Mouse (Mus musculus) left cerebral cortex, postnatal 10 days (tissue): ENCODE data around the gene Mettl16. TPM values are rescaled to one million over a fixed set of nuclear protein-coding genes. Genes with fewer than 3 reads are reported as not detected.
A peak's percentile ranks its signal among the peaks of the same experiment; 100 is the strongest.
"Not testable (repeated sequence)": the region's sequence is repeated elsewhere in the genome, so short reads cannot be mapped to it uniquely, and the experiment has no call there.

ENCODE experiments used
- DNase-seq, 2 experiments: peaks; one replicate each; pipeline ENCODE4 v3.0.0; 2021 to 2022; ENCODE audit warnings: low spot score in 2 of 2, mixed read lengths in 1 of 2; ENCODE audit errors: extremely low spot score in 1 of 2
- intact Hi-C: fragments of 180-260 bp; cut with DNase I; formaldehyde crosslinking; loops from one replicate; pipeline ENCODE4 v1.15.1; 2025
- total RNA-seq, 2 experiments: library from RNA; stranded (reverse); gene quantifications; 2 replicates each; pipeline ENCODE4 v1.2.3; 2021

Mettl16 gene
- total RNA-seq, 2 experiments from 2014 or later: 15.1 to 18.0 TPM

- DNase-seq: no peak
- intact Hi-C loops: no loop called here
Observed at GRCm38 (mm10) chr11:74771234-74771633, 604 bp downstream of the Mettl16 start.

- intact Hi-C loops: no loop called here
Observed at GRCm38 (mm10) chr11:74771650-74772049, 1.0 kb downstream of the Mettl16 start.

GRCm38 (mm10) chr11:74772386-74772785 is 1.8 kb downstream of the Mettl16 start:
- DNase-seq: no peak
- intact Hi-C loops: no loop called here

More at GRCm38 (mm10) chr11:74771650-74772049, 1.0 kb downstream of the Mettl16 start:
- DNase-seq: no peak

- no peak for DNase-seq
- intact Hi-C loops: no loop called here
Observed at GRCm38 (mm10) chr11:74792874-74793273, 22.2 kb downstream of the Mettl16 start.

GRCm38 (mm10) chr11:74800658-74801057 is 30.0 kb downstream of the Mettl16 start:
- DNase-seq: no peak
- intact Hi-C loops: no loop called here

GRCm38 (mm10) chr11:74804081-74804627 is 33.5 kb downstream of the Mettl16 start:
- no peak for DNase-seq
- intact Hi-C loops: no loop called here

- DNase-seq: no peak
- intact Hi-C loops: no loop called here
Observed at GRCm38 (mm10) chr11:74807246-74807882, 36.7 kb downstream of the Mettl16 start.

- DNase-seq: peak in 1 of 2 experiments; percentile 10
- intact Hi-C loops: no loop called here
Observed at GRCm38 (mm10) chr11:74808251-74808853, 37.7 kb downstream of the Mettl16 start.

- intact Hi-C loops: no loop called here
- DNase-seq: no peak
Observed at GRCm38 (mm10) chr11:74810134-74810533, 39.5 kb downstream of the Mettl16 start.

GRCm38 (mm10) chr11:74811027-74811426 is 40.4 kb downstream of the Mettl16 start:
- DNase-seq, intact Hi-C loops: not testable (repeated sequence)

GRCm38 (mm10) chr11:74811538-74811937 is 40.9 kb downstream of the Mettl16 start:
- DNase-seq: no peak
- intact Hi-C loops: no loop called here

GRCm38 (mm10) chr11:74815795-74816194 is 45.2 kb downstream of the Mettl16 start:
- intact Hi-C loops: no loop called here
- DNase-seq: no peak

GRCm38 (mm10) chr11:74820921-74821320 is 50.3 kb downstream of the Mettl16 start:
- DNase-seq: no peak
- intact Hi-C loops: loop anchor here (1.0 kb wide), 1 partner anchor 27 kb away; no protein-coding TSS in a partner anchor

GRCm38 (mm10) chr11:74821463-74821862 is 50.8 kb downstream of the Mettl16 start:
- intact Hi-C loops: loop anchor here (1.0 kb wide), 1 partner anchor 27 kb away; no protein-coding TSS in a partner anchor
- no peak for DNase-seq

GRCm38 (mm10) chr11:74822746-74823440 is 52.3 kb downstream of the Mettl16 start:
- intact Hi-C loops: no loop called here
- no peak for DNase-seq

GRCm38 (mm10) chr11:74826151-74826550 is 55.5 kb downstream of the Mettl16 start:
- no peak for DNase-seq
- intact Hi-C loops: no loop called here

- intact Hi-C loops: no loop called here
Observed at GRCm38 (mm10) chr11:74826702-74827101, 56.1 kb downstream of the Mettl16 start.

GRCm38 (mm10) chr11:74827791-74828403 is 57.3 kb downstream of the Mettl16 start:
- intact Hi-C loops: no loop called here
- no peak for DNase-seq

More at GRCm38 (mm10) chr11:74826702-74827101, 56.1 kb downstream of the Mettl16 start:
- DNase-seq: no peak

- no peak for DNase-seq
- intact Hi-C loops: no loop called here
Observed at GRCm38 (mm10) chr11:74828404-74828931, 57.8 kb downstream of the Mettl16 start.
